Mouse (Mus musculus) 416B (cell line): ENCODE measurements around the gene Dhh.
A peak's percentile ranks its signal among the peaks of the same experiment; 100 is the strongest.
"Not testable (repeated sequence)": the region's sequence is repeated elsewhere in the genome, so short reads cannot be mapped to it uniquely, and the experiment has no call there.

Experiments
- DNase-seq: peaks from one replicate; pipeline ENCODE4 v3.0.0; 2011; ENCODE audit warnings: low read depth

The Dhh gene

GRCm38 (mm10) chr15:98897928-98898800 lies at the start of gene Dhh:
Gene Dhh (minus strand): TSS chr15:98898540.
- no peak for DNase-seq

- no peak for DNase-seq
Measured at GRCm38 (mm10) chr15:98947884-98948283, 49.5 kb upstream of the Dhh start.

GRCm38 (mm10) chr15:98943133-98943532 lies 44.8 kb upstream of the Dhh start:
- no peak for DNase-seq

- no peak for DNase-seq
Measured at GRCm38 (mm10) chr15:98942081-98942480, 43.7 kb upstream of the Dhh start.

GRCm38 (mm10) chr15:98941539-98941938 lies 43.2 kb upstream of the Dhh start:
- DNase-seq, result peak; percentile 58

- no peak for DNase-seq
Measured at GRCm38 (mm10) chr15:98940816-98941215, 42.5 kb upstream of the Dhh start.

- DNase-seq, result peak; percentile 90
Measured at GRCm38 (mm10) chr15:98934217-98934839, 36.0 kb upstream of the Dhh start, which contains the start of gene Tuba1b. Gene Tuba1b (minus strand): TSS chr15:98934565.

GRCm38 (mm10) chr15:98933833-98934216 lies 35.5 kb upstream of the Dhh start:
- peak; percentile 95 for DNase-seq

GRCm38 (mm10) chr15:98933004-98933671 lies 34.8 kb upstream of the Dhh start:
- DNase-seq, result peak; percentile 57

- DNase-seq, result no peak
Measured at GRCm38 (mm10) chr15:98930998-98931397, 32.7 kb upstream of the Dhh start.

GRCm38 (mm10) chr15:98930017-98930734 lies 31.8 kb upstream of the Dhh start:
- peak; percentile 69 for DNase-seq

- DNase-seq, result peak; percentile 87
Measured at GRCm38 (mm10) chr15:98928598-98929240, 30.4 kb upstream of the Dhh start.

GRCm38 (mm10) chr15:98927566-98927965 lies 29.2 kb upstream of the Dhh start:
- peak; percentile 40 for DNase-seq

GRCm38 (mm10) chr15:98924682-98925081 lies 26.3 kb upstream of the Dhh start:
- no peak for DNase-seq

GRCm38 (mm10) chr15:98923031-98923537 lies 24.7 kb upstream of the Dhh start:
- DNase-seq, result no peak

GRCm38 (mm10) chr15:98922581-98922980 lies 24.2 kb upstream of the Dhh start:
- no peak for DNase-seq

- no peak for DNase-seq
Measured at GRCm38 (mm10) chr15:98921510-98921909, 23.2 kb upstream of the Dhh start.

GRCm38 (mm10) chr15:98918499-98918895 lies 20.2 kb upstream of the Dhh start:
- not testable (repeated sequence) for DNase-seq

- peak; percentile 100 for DNase-seq
Measured at GRCm38 (mm10) chr15:98917538-98918498, 19.5 kb upstream of the Dhh start, which contains the start of gene Lmbr1l. Gene Lmbr1l (minus strand): TSS chr15:98918231.

GRCm38 (mm10) chr15:98917091-98917490 lies 18.8 kb upstream of the Dhh start:
- peak; percentile 52 for DNase-seq
